Mouse (Mus musculus): ENCODE data around the gene Clcn3.

Gene Clcn3

DNA sequence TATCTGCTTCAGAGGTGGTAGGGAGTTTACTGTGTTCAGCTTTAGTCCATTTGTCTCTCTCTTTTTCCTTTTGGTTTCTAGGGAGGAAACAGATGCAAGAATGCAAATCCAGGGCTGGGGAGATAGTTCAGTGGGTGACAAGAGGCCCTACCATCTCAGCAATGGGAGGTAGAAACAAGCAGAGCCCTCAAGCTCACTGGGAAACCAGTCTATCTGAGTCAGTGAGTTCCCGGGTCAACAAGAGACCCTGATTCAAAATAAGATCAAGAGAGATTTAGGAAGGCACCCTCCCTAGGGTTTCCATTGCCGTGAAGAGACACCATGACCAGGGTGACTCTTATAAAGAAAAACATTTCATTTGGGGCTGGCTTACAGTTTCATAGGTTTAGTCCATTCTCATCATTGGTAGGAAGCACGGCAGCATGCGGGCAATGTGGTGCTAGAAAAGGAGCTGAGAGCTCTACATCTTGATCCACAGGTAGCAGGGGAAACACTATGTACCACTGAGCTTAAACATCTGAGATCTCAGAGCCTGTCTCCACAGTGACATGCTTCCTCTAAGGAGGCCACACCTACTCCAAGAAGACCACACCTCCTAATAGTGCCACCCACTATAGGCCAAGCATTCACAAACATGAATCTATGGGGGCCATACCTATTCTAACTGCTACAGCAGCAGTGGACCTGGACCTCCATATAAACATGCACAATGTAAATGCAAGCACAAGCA is 114.7 kb downstream of the Clcn3 start:
- no peak for DNase-seq

DNA sequence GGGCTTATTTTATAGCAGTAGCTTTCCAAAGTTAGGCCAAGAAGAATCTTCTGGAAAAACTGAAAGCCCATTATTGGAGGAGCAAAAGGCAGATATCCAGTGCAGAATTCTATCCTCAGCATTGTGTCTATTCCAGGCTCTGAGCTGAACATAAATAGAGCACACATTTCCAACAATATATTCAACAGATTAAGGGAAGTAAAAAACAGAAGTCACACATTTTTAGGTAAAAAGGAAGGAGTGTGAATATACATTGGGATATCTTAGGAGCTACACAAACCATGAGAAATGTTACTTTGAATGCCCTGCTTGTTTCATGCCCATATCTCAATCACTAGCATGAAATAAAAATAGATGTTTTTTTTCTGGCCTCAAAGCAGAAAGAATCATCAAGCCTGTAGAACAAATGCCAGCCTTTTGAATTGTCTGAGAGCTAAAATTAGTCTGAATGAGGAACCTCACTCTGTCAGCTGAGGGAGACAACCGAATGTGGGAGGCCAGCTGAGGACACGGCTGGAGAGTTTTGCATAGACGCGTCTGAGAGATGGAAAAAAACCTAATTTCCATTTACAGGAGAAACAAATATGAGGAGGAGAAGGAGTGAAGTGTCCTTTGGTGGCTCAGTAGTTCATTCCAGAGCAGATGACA is 115.5 kb downstream of the Clcn3 start:
- DNase-seq: no peak

DNA sequence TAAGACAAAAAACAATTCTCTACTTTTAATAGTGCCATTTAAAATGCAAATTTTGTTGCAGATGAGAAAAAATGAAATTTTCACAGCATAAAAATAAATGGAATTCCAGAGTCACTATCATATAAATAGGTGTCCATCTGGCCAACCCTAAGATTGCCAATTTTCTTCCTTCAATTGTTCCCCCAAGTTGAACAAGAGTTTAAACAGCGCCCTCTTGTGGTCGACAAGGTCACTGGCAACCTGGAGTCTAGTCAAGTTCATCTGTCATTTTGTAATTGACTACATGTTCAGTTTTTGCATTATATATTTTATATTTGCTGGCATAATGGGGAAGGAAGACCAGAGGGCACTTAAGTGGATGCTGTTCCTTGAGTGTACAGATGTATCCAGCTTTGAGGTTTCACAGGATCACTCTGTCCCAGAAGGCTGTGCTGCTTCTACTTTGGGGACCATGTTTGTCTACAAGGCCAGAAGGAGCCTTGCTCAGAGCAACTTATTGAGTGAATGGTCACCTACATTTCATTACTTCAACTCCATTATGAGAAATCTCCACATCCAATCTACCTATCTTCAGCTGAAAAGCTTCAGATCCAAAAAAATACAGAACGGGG is 117.5 kb downstream of the Clcn3 start:
- DNase-seq: peak; percentile 58

DNA sequence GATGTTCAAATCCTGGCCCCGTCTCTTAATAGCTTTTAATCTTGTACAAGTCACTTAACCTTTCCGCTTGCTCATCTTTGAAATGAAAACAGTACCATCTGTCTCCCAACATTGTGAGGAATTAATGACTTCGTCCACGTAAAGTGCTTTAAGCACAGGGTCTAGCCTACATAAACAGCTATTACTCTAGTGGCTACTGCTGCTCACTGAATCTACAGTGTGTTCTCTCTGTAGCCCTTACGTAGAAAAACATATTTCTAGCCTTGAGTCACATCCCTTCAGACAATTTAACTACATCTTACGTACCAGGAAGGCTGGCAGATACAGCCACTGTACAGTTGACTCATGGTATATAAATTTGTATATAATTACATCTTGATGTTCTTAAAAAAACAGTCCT is 118.2 kb downstream of the Clcn3 start:
- DNase-seq: no peak

DNA sequence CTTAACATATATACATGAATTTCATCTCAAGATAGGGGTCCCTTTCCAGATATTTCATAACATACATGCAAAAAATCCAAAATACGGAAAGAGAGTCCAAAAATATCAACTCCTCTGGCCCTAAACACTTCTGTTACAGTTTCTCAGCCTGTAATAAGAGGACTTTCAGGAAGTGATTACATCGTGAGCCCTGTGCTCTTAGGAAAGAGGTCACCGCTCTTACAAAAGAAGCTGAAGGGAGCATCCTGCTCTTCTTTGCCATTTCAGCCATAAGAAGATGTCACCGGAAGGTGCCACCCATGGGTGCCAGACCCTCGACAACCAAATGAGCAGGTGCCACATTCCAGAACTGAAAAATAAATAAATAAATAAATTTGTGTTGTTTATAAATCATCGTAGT is 121.3 kb downstream of the Clcn3 start:
- no peak for DNase-seq

DNA sequence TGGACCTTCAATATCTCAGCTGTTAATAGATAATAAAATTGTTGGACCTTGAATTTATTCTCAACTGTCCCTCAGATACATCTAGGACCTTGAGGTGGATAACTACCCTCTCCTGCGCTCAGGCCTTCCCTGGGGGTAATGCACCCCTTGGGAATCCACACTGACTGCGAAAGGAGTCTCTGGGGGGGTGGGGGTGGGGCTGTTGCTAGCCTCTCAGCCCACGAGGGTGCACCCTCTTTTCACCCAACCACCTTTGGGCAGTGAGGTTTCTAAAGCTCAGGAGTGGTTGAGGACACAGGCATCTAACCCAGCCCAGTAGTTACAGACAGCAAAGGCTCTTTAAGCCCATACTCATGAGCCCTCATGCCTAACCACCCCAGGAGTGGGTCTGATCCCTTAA is 122.4 kb downstream of the Clcn3 start:
- no peak for DNase-seq
